Mouse (Mus musculus): Measurements from ENCODE around the gene Dner.

The Dner gene

GRCm38 (mm10) chr1:84321327-84321726, 374.7 kb downstream of the Dner start:
- no peak for DNase-seq (ENCODE audit: low read depth)
